Mouse (Mus musculus) thymus, postnatal 25 days (tissue): ENCODE measurements around the gene Gab2.
A peak's percentile ranks its signal among the peaks of the same experiment; 100 is the strongest.

Source experiments
- DNase-seq: peaks from one replicate; pipeline ENCODE4 v3.0.0; 2022

Gene Gab2

GRCm38 (mm10) chr7:97081242-97081958, at the start of gene Gab2:
TSS of gene Gab2 (plus strand) at chr7:97081586.
- DNase-seq, result peak; percentile 56

GRCm38 (mm10) chr7:97032412-97032811, 49.0 kb upstream of the Gab2 start:
- DNase-seq, result no peak

- DNase-seq, result no peak
These were observed 41.7 kb upstream of the Gab2 start for GRCm38 (mm10) chr7:97039641-97040040.

GRCm38 (mm10) chr7:97041868-97042449, 39.4 kb upstream of the Gab2 start:
- DNase-seq, result no peak

- DNase-seq, result no peak
These were observed 38.4 kb upstream of the Gab2 start for GRCm38 (mm10) chr7:97042981-97043380.

GRCm38 (mm10) chr7:97060966-97061365, 20.4 kb upstream of the Gab2 start:
- no peak for DNase-seq

- no peak for DNase-seq
These were observed 9.9 kb upstream of the Gab2 start for GRCm38 (mm10) chr7:97071512-97071911.

GRCm38 (mm10) chr7:97072061-97072460, 9.3 kb upstream of the Gab2 start:
- DNase-seq, result no peak

GRCm38 (mm10) chr7:97074974-97075373, 6.4 kb upstream of the Gab2 start:
- DNase-seq, result no peak

- no peak for DNase-seq
These were observed 4.4 kb upstream of the Gab2 start for GRCm38 (mm10) chr7:97076977-97077376.

- DNase-seq, result no peak
These were observed 2.7 kb upstream of the Gab2 start for GRCm38 (mm10) chr7:97078685-97079084.

- no peak for DNase-seq
These were observed 2.2 kb upstream of the Gab2 start for GRCm38 (mm10) chr7:97079145-97079544.

GRCm38 (mm10) chr7:97079651-97080365, 1.6 kb upstream of the Gab2 start:
- no peak for DNase-seq

GRCm38 (mm10) chr7:97080621-97081241, 655 bp upstream of the Gab2 start:
- DNase-seq, result no peak

- no peak for DNase-seq
These were observed 503 bp downstream of the Gab2 start for GRCm38 (mm10) chr7:97081959-97082218.

- DNase-seq, result peak; percentile 7
These were observed 1.1 kb downstream of the Gab2 start for GRCm38 (mm10) chr7:97082219-97083101.

GRCm38 (mm10) chr7:97083579-97083978, 2.2 kb downstream of the Gab2 start:
- no peak for DNase-seq

- no peak for DNase-seq
These were observed 2.8 kb downstream of the Gab2 start for GRCm38 (mm10) chr7:97084181-97084580.

GRCm38 (mm10) chr7:97085291-97085690, 3.9 kb downstream of the Gab2 start:
- no peak for DNase-seq

GRCm38 (mm10) chr7:97094241-97094640, 12.9 kb downstream of the Gab2 start:
- DNase-seq, result no peak

- DNase-seq, result no peak
These were observed 26.7 kb downstream of the Gab2 start for GRCm38 (mm10) chr7:97108119-97108518.

GRCm38 (mm10) chr7:97128949-97129348, 47.6 kb downstream of the Gab2 start:
- no peak for DNase-seq

- DNase-seq, result no peak
These were observed 55.1 kb downstream of the Gab2 start for GRCm38 (mm10) chr7:97136453-97136852.
